Mouse (Mus musculus): Measurements from ENCODE around the gene 2610318N02Rik. TPM values are rescaled to one million over a fixed set of nuclear protein-coding genes. Genes with fewer than 3 reads are reported as not detected.

Gene 2610318N02Rik
- polyA plus RNA-seq, 1 experiment from 2014 or later: 16.9 TPM

DNA sequence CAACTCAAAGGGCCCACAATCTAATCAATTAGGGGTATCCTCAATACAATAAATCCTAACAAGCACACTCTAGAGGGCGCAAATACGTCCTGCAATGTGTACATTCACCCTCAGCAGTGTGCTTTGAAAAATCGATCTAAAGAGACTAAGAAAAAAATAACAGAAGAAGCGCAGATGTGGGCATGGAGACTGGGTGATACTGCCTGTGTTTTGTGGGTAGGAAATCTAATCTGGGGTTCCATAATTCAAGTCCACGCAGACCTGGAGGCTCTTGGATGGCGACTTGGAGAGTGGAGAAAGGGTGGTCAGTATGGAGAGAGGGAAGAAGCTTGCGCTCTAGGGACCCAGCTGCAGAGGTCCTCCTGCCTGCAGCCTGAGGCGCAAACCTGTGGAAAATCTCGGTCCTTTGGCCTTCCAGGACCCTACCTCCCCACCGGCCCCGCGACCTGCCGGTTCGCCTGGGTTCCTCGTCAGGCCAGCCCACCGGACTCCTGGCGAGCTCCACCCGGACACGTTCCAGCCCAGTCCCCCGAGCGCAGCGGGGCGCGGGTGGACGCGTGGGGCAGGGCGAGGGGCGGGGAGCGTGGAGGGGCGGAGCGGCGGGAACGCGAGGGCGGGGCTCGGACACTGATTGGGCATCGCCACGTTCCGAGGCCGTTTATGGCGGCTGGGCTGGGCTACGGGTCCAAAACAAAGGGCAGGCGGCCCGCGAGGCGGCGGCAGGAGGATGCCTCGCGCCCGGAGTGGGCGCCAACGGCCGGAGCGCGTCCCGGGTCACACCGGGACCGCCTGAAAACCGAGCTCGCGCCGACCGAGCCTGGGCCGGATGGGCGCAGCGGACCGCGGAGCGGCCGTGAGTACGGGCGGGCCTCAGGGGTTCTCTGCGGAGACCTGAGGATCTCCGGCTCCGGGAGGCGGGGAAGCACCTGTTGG, 55.2 kb downstream of the 2610318N02Rik start, which contains the start of gene Ypel1:
Ypel1 (plus strand) TSS at position 186 of the 933 bp plus-strand sequence.
- Histone ChIP-seq H3K4me3 (ENCODE audit: low read depth, low read length) (peak within 1 kb of the TSS; percentile 85), H3K4me2 (ENCODE audit: low read depth, low read length) (peak within 1 kb of the TSS; percentile 85), H3K27ac (replicated peaks; ENCODE audit: low read depth, low read length) (peak within 1 kb of the TSS; percentile 87), H3K9ac (ENCODE audit: low read depth, low read length) (peak within 1 kb of the TSS; percentile 88), H3K27me3 (replicated peaks; ENCODE audit: control insufficient read depth, insufficient read depth, low read length) (no peaks in the 10 kb centered on the region), H3K36me3 (ENCODE audit: control insufficient read depth, insufficient read depth, low read length) (0 out of 2 replicates have a peak, but pooled peaks cover 1% of the 10 kb centered on the region), H3K4me1 (ENCODE audit: control insufficient read depth, insufficient read depth, low read length) (no peaks in the 10 kb centered on the region), H3K9me3 (ENCODE audit: control insufficient read depth, low read length) (no peaks in the 10 kb centered on the region)
- ATAC-seq (ENCODE audit: low read depth) (peak; percentile 96), DNase-seq (ENCODE audit: low spot score) (peak; percentile 94)
- WGBS: 0% methylated on average over 45 of the region's 76 CpGs

DNA sequence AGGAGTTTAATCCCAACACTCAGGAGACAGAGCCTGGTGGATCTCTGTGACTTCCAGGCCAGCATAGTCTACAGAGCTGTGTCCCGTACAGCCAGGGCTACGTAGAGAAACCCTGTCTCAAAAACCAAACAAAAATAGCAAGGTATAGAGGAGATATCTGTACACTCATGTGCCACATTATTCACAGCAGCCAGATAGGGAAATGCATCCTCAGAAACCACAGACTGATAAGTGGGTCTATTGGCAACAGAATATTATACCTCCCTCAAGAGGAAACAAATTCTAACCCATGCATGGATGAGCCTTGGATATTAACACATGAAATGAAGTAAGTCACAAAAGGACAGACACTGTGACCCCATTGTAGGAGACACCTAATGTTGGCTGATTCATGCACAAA, 57.4 kb downstream of the 2610318N02Rik start:
- no peak for ATAC-seq (ENCODE audit: low read depth)

More for the DNA sequence above, 57.4 kb downstream of the 2610318N02Rik start:
- H3K4me1 ChIP-seq (ENCODE audit: control insufficient read depth, insufficient read depth, low read length): no peaks in the 10 kb centered on the region
- no peak overlapping the region for H3K4me3 ChIP-seq (ENCODE audit: low read depth, low read length)
- no peak overlapping the region for H3K4me2 ChIP-seq (ENCODE audit: low read depth, low read length)
- no peaks in the 10 kb centered on the region for H3K9me3 ChIP-seq (ENCODE audit: control insufficient read depth, low read length)
- no peaks in the 10 kb centered on the region for H3K36me3 ChIP-seq (ENCODE audit: control insufficient read depth, insufficient read depth, low read length)
- DNase-seq (ENCODE audit: low spot score): no peak
- H3K9ac ChIP-seq (ENCODE audit: low read depth, low read length): no peak overlapping the region
- no peaks in the 10 kb centered on the region; the same call in 1 of the 2 replicates for H3K27me3 ChIP-seq (replicated peaks; ENCODE audit: control insufficient read depth, insufficient read depth, low read length)
- WGBS: 93% methylated on average over 2 of the region's 2 CpGs
- no peak overlapping the region for H3K27ac ChIP-seq (replicated peaks; ENCODE audit: low read depth, low read length)

MicroRNA genes within 50 kb of the gene (microRNA counts, 519-probe panel; counts per million panel counts)
- microRNA mmu-miR-130b (3,481 counts per million, percentile 82 among the panel's probes with 10 or more counts), microRNA mmu-miR-301b (2,248 counts per million, percentile 33 among the panel's probes with 10 or more counts)

Small RNAs within 50 kb of the gene (microRNA-seq; reads per million reads assigned to microRNA genes)
- gene Mir130b (ENCODE audit: borderline number of aligned reads) (4,071 reads per million, percentile 88 among the genes with 10 or more reads in this experiment), gene Mir301b (ENCODE audit: borderline number of aligned reads) (64.5 reads per million, percentile 48 among the genes with 10 or more reads in this experiment)

Other genes with a start within 250 kb of the 2610318N02Rik start
- gene Ppm1f, start 228.7 kb downstream of the 2610318N02Rik start, polyA plus RNA-seq (2014; fragmentation: Nextera tagmentation; extraction: Ambion mirVana): 21.6 and 23.9 TPM in 2 replicates
- 180 and 182 TPM in 2 replicates for gene Mapk1, start 141.8 kb downstream of the 2610318N02Rik start, polyA plus RNA-seq (2014; fragmentation: Nextera tagmentation; extraction: Ambion mirVana)
- gene Ypel1, start 55.5 kb downstream of the 2610318N02Rik start, polyA plus RNA-seq (2014; fragmentation: Nextera tagmentation; extraction: Ambion mirVana): 29.6 and 36.5 TPM in 2 replicates
- gene Ppil2, start 13.9 kb downstream of the 2610318N02Rik start, polyA plus RNA-seq (2014; fragmentation: Nextera tagmentation; extraction: Ambion mirVana): 101 and 117 TPM in 2 replicates
- gene Sdf2l1, start 7.2 kb upstream of the 2610318N02Rik start, polyA plus RNA-seq (2014; fragmentation: Nextera tagmentation; extraction: Ambion mirVana): 40.9 and 47.8 TPM in 2 replicates
- gene Ydjc, start 19.5 kb upstream of the 2610318N02Rik start, polyA plus RNA-seq (2014; fragmentation: Nextera tagmentation; extraction: Ambion mirVana): 13.3 and 15.1 TPM in 2 replicates
- 0.60 and 0.94 TPM in 2 replicates for gene Ccdc116, start 22.1 kb upstream of the 2610318N02Rik start, polyA plus RNA-seq (2014; fragmentation: Nextera tagmentation; extraction: Ambion mirVana)
- 301 and 303 TPM in 2 replicates for gene Ube2l3, start 77.5 kb upstream of the 2610318N02Rik start, polyA plus RNA-seq (2014; fragmentation: Nextera tagmentation; extraction: Ambion mirVana)
- gene Rimbp3, start 83.4 kb upstream of the 2610318N02Rik start, polyA plus RNA-seq (2014; fragmentation: Nextera tagmentation; extraction: Ambion mirVana): 0.17 and 0.34 TPM in 2 replicates
- 3.0 and 3.5 TPM in 2 replicates for gene Hic2, start 108.4 kb upstream of the 2610318N02Rik start, polyA plus RNA-seq (2014; fragmentation: Nextera tagmentation; extraction: Ambion mirVana)
- 6.2 and 10.0 TPM in 2 replicates for gene Tmem191c, start 150.9 kb upstream of the 2610318N02Rik start, polyA plus RNA-seq (2014; fragmentation: Nextera tagmentation; extraction: Ambion mirVana)
- gene Serpind1, start 206.2 kb upstream of the 2610318N02Rik start, polyA plus RNA-seq (2014; fragmentation: Nextera tagmentation; extraction: Ambion mirVana): 1.4 and 2.2 TPM in 2 replicates